Mouse (Mus musculus): ENCODE data around the gene Nbl1. TPM values are rescaled to one million over a fixed set of nuclear protein-coding genes. Genes with fewer than 3 reads are reported as not detected.

The Nbl1 gene
- polyA plus RNA-seq, 1 experiment: 0.03 TPM

GRCm38 (mm10) chr4:139126475-139126874 is 33.7 kb upstream of the Nbl1 start:
- Histone ChIP-seq H3K27me3 (ENCODE audit: control insufficient read depth) (no peaks in the 10 kb centered on the region), H3K4me3 (replicated peaks) (no peak overlapping the region), H3K36me3 (ENCODE audit: control insufficient read depth) (peaks cover 19% of the 10 kb centered on the region), H3K4me1 (ENCODE audit: control insufficient read depth) (peaks cover 62% of the 10 kb centered on the region), H3K9me3 (ENCODE audit: control insufficient read depth, low read length) (peaks cover 7% of the 10 kb centered on the region)
- TF ChIP-seq GATA1 (IDR thresholded peaks at IDR 0.05; ENCODE audit: low read length) (no peak), TAL1 (IDR thresholded peaks at IDR 0.05; ENCODE audit: low read length) (no peak)

GRCm38 (mm10) chr4:139124940-139125339 is 32.1 kb upstream of the Nbl1 start:
- Histone ChIP-seq H3K27me3 (ENCODE audit: control insufficient read depth) (no peaks in the 10 kb centered on the region), H3K36me3 (ENCODE audit: control insufficient read depth) (peaks cover 19% of the 10 kb centered on the region), H3K9me3 (ENCODE audit: control insufficient read depth, low read length) (peaks cover 7% of the 10 kb centered on the region), H3K4me1 (ENCODE audit: control insufficient read depth) (peaks cover 64% of the 10 kb centered on the region), H3K4me3 (replicated peaks) (no peak overlapping the region)
- no peak for TF ChIP-seq GATA1 (IDR thresholded peaks at IDR 0.05; ENCODE audit: low read length)
- no peak for TF ChIP-seq TAL1 (IDR thresholded peaks at IDR 0.05; ENCODE audit: low read length)

- Histone ChIP-seq H3K36me3 (ENCODE audit: control insufficient read depth) (peaks cover 18% of the 10 kb centered on the region), H3K9me3 (ENCODE audit: control insufficient read depth, low read length) (peaks cover 7% of the 10 kb centered on the region), H3K4me1 (ENCODE audit: control insufficient read depth) (peaks cover 69% of the 10 kb centered on the region), H3K27me3 (ENCODE audit: control insufficient read depth) (no peaks in the 10 kb centered on the region), H3K4me3 (replicated peaks) (no peak overlapping the region)
- TF ChIP-seq GATA1 (IDR thresholded peaks at IDR 0.05; ENCODE audit: low read length): no peak
- TF ChIP-seq TAL1 (IDR thresholded peaks at IDR 0.05; ENCODE audit: low read length): no peak
Measured at GRCm38 (mm10) chr4:139122557-139122956, 29.8 kb upstream of the Nbl1 start.

- TF ChIP-seq TAL1 (IDR thresholded peaks at IDR 0.05; ENCODE audit: low read length) (no peak), GATA1 (IDR thresholded peaks at IDR 0.05; ENCODE audit: low read length) (no peak)
- H3K4me1 ChIP-seq (ENCODE audit: control insufficient read depth): peaks cover 81% of the 10 kb centered on the region
- H3K27me3 ChIP-seq (ENCODE audit: control insufficient read depth): no peaks in the 10 kb centered on the region
- peaks cover 7% of the 10 kb centered on the region for H3K36me3 ChIP-seq (ENCODE audit: control insufficient read depth)
- H3K4me3 ChIP-seq (replicated peaks): no peak overlapping the region
- H3K9me3 ChIP-seq (ENCODE audit: control insufficient read depth, low read length): no peaks in the 10 kb centered on the region
Measured at GRCm38 (mm10) chr4:139120998-139121397, 28.2 kb upstream of the Nbl1 start.

GRCm38 (mm10) chr4:139120281-139120814 is 27.6 kb upstream of the Nbl1 start:
- TF ChIP-seq GATA1 (IDR thresholded peaks at IDR 0.05; ENCODE audit: low read length) (no peak), TAL1 (IDR thresholded peaks at IDR 0.05; ENCODE audit: low read length) (no peak)
- Histone ChIP-seq H3K4me1 (ENCODE audit: control insufficient read depth) (peaks cover 83% of the 10 kb centered on the region), H3K27me3 (ENCODE audit: control insufficient read depth) (no peaks in the 10 kb centered on the region), H3K36me3 (ENCODE audit: control insufficient read depth) (peaks cover 9% of the 10 kb centered on the region), H3K9me3 (ENCODE audit: control insufficient read depth, low read length) (no peaks in the 10 kb centered on the region), H3K4me3 (replicated peaks) (no peak overlapping the region)

GRCm38 (mm10) chr4:139116356-139117063 is 23.7 kb upstream of the Nbl1 start:
- H3K4me3 ChIP-seq (replicated peaks): no peak overlapping the region
- no peaks in the 10 kb centered on the region for H3K9me3 ChIP-seq (ENCODE audit: control insufficient read depth, low read length)

GRCm38 (mm10) chr4:139115721-139116120 is 22.9 kb upstream of the Nbl1 start:
- TF ChIP-seq GATA1 (IDR thresholded peaks at IDR 0.05; ENCODE audit: low read length) (no peak), TAL1 (IDR thresholded peaks at IDR 0.05; ENCODE audit: low read length) (no peak)
- Histone ChIP-seq H3K4me1 (ENCODE audit: control insufficient read depth) (peaks cover 65% of the 10 kb centered on the region), H3K27me3 (ENCODE audit: control insufficient read depth) (no peaks in the 10 kb centered on the region), H3K9me3 (ENCODE audit: control insufficient read depth, low read length) (no peaks in the 10 kb centered on the region), H3K36me3 (ENCODE audit: control insufficient read depth) (peaks cover 12% of the 10 kb centered on the region), H3K4me3 (replicated peaks) (no peak overlapping the region)

More at GRCm38 (mm10) chr4:139116356-139117063, 23.7 kb upstream of the Nbl1 start:
- H3K36me3 ChIP-seq (ENCODE audit: control insufficient read depth): peaks cover 12% of the 10 kb centered on the region
- no peak for TF ChIP-seq GATA1 (IDR thresholded peaks at IDR 0.05; ENCODE audit: low read length)
- no peak for TF ChIP-seq TAL1 (IDR thresholded peaks at IDR 0.05; ENCODE audit: low read length)
- H3K27me3 ChIP-seq (ENCODE audit: control insufficient read depth): no peaks in the 10 kb centered on the region
- H3K4me1 ChIP-seq (ENCODE audit: control insufficient read depth): peaks cover 64% of the 10 kb centered on the region

- Histone ChIP-seq H3K4me1 (ENCODE audit: control insufficient read depth) (peaks cover 50% of the 10 kb centered on the region), H3K27me3 (ENCODE audit: control insufficient read depth) (no peaks in the 10 kb centered on the region), H3K4me3 (replicated peaks) (no peak overlapping the region), H3K9me3 (ENCODE audit: control insufficient read depth, low read length) (no peaks in the 10 kb centered on the region), H3K36me3 (ENCODE audit: control insufficient read depth) (peaks cover 21% of the 10 kb centered on the region)
- TF ChIP-seq TAL1 (IDR thresholded peaks at IDR 0.05; ENCODE audit: low read length) (no peak), GATA1 (IDR thresholded peaks at IDR 0.05; ENCODE audit: low read length) (no peak)
Measured at GRCm38 (mm10) chr4:139112482-139112881, 19.7 kb upstream of the Nbl1 start.

- TF ChIP-seq GATA1 (IDR thresholded peaks at IDR 0.05; ENCODE audit: low read length) (no peak), TAL1 (IDR thresholded peaks at IDR 0.05; ENCODE audit: low read length) (no peak)
- Histone ChIP-seq H3K9me3 (ENCODE audit: control insufficient read depth, low read length) (no peaks in the 10 kb centered on the region), H3K36me3 (ENCODE audit: control insufficient read depth) (peaks cover 25% of the 10 kb centered on the region), H3K4me3 (replicated peaks) (no peak overlapping the region), H3K27me3 (ENCODE audit: control insufficient read depth) (no peaks in the 10 kb centered on the region), H3K4me1 (ENCODE audit: control insufficient read depth) (peaks cover 40% of the 10 kb centered on the region)
Measured at GRCm38 (mm10) chr4:139111421-139111820, 18.6 kb upstream of the Nbl1 start.
